Mouse (Mus musculus) heart, postnatal 0 days (tissue): ENCODE results near the gene A430078G23Rik. TPM values are rescaled to one million over a fixed set of nuclear protein-coding genes. Genes with fewer than 3 reads are reported as not detected.
"Not testable (repeated sequence)": the region's sequence is repeated elsewhere in the genome, so short reads cannot be mapped to it uniquely, and the experiment has no call there.

ENCODE experiments used
- ATAC-seq: fragments of 200-750 bp; cut with Nextera tagmentation; 2 replicates; pipeline ENCODE4 v1.8.0; 2017; ENCODE audit warnings: low read depth, moderate number of reproducible peaks, moderate library complexity; ENCODE audit not compliant: insufficient read depth
- DNase-seq: peaks from one replicate; pipeline ENCODE4 v3.0.0-alpha.2; 2016; ENCODE audit warnings: low spot score
- H3K27ac ChIP-seq: fragments of 300-500 bp; sonication (generic); 2 replicates; pipeline ENCODE4 v1.5.1; 2014; ENCODE audit warnings: low read depth, mild to moderate bottlenecking
- H3K27me3 ChIP-seq: fragments of 300-500 bp; sonication (generic); 2 replicates; pipeline ENCODE4 v1.6.1; 2014; ENCODE audit warnings: low read length, mixed read lengths; ENCODE audit not compliant: control insufficient read depth, insufficient read depth
- H3K36me3 ChIP-seq: fragments of 300-500 bp; sonication (generic); replicated peaks from 2 replicates; pipeline ENCODE4 v1.6.1; 2014; ENCODE audit warnings: low read length, mixed read lengths; ENCODE audit not compliant: control insufficient read depth, insufficient read depth
- H3K4me1 ChIP-seq: fragments of 300-500 bp; sonication (generic); 2 replicates; pipeline ENCODE4 v1.6.1; 2014; ENCODE audit warnings: antibody characterized with exemption; ENCODE audit not compliant: control insufficient read depth, insufficient read depth
- H3K4me2 ChIP-seq: fragments of 300-500 bp; sonication (generic); 2 replicates; pipeline ENCODE4 v1.6.1; 2014; ENCODE audit warnings: low read depth, mild to moderate bottlenecking, low read length, moderate library complexity
- H3K4me3 ChIP-seq: fragments of 300-500 bp; sonication (generic); 2 replicates; pipeline ENCODE4 v1.5.1; 2014; ENCODE audit warnings: low read depth, low read length
- H3K9ac ChIP-seq: fragments of 300-500 bp; sonication (generic); replicated peaks from 2 replicates; pipeline ENCODE4 v1.6.1; 2014; ENCODE audit warnings: low read depth, low read length, mixed read lengths
- H3K9me3 ChIP-seq: fragments of 300-500 bp; sonication (generic); replicated peaks from 2 replicates; pipeline ENCODE4 v1.6.1; 2016; ENCODE audit warnings: low read length; ENCODE audit not compliant: control insufficient read depth
- CTCF ChIP-seq: IDR thresholded peaks from 2 replicates; pipeline ENCODE4 v1.5.1; 2016; ENCODE audit warnings: antibody characterized with exemption, control low read depth, low read depth
- EP300 ChIP-seq: IDR thresholded peaks from 2 replicates; pipeline ENCODE4 v1.6.1; 2016; ENCODE audit warnings: antibody characterized with exemption, low read depth
- WGBS: fragments of 180-500 bp; shearing (Covaris S2); extraction: QIAGEN DNeasy Blood & Tissue Kit; methylation state at CpG from one replicate; pipeline ENCODE4 v1.1.7; 2014; 5-methylcytosine and 5-hydroxymethylcytosine counted together
- polyA plus RNA-seq: library from polyadenylated mRNA; unstranded; fragments of >200 nt; fragmentation: Nextera tagmentation; extraction: Ambion mirVana; gene quantifications from 2 replicates; pipeline ENCODE4 v1.2.1, GENCODE M21; 2015
- total RNA-seq: library from RNA; depleted of rRNA; stranded (reverse); fragments of >200 nt; gene quantifications from 2 replicates; pipeline ENCODE4 v1.2.3, GENCODE M21; 2014; ENCODE audit warnings: low replicate concordance

The A430078G23Rik gene
- total and polyA plus RNA-seq, 2 experiments from 2014 or later: not detected

- DNase-seq (no peak), ATAC-seq (no peak)
- TF ChIP-seq EP300 (no peak), CTCF (no peak)
- peak overlapping the region; percentile 3; the same call in 1 of the 2 replicates for H3K27ac ChIP-seq
- no peaks in the 10 kb centered on the region for H3K4me1 ChIP-seq
- H3K36me3 ChIP-seq: no peaks in the 10 kb centered on the region
- H3K4me3 ChIP-seq: no peak overlapping the region
- no peak overlapping the region for H3K9ac ChIP-seq
- H3K9me3 ChIP-seq: no peaks in the 10 kb centered on the region
- 66% methylated on average over 2 of the region's 2 CpGs for WGBS
- no peaks in the 10 kb centered on the region for H3K27me3 ChIP-seq
- H3K4me2 ChIP-seq: no peak overlapping the region
These were observed 38.9 kb upstream of the A430078G23Rik start for GRCm38 (mm10) chr8:3314345-3314744.

GRCm38 (mm10) chr8:3316585-3316984 lies 36.6 kb upstream of the A430078G23Rik start:
- H3K27me3 ChIP-seq: no peaks in the 10 kb centered on the region
- WGBS: 80% methylated on average over 5 of the region's 5 CpGs
- H3K4me2 ChIP-seq: no peak overlapping the region
- ATAC-seq (no peak), DNase-seq (no peak)
- TF ChIP-seq EP300 (no peak), CTCF (no peak)
- no peaks in the 10 kb centered on the region for H3K9me3 ChIP-seq
- H3K36me3 ChIP-seq: no peaks in the 10 kb centered on the region
- no peak overlapping the region for H3K9ac ChIP-seq
- no peak overlapping the region for H3K4me3 ChIP-seq
- H3K4me1 ChIP-seq: no peaks in the 10 kb centered on the region
- no peak overlapping the region for H3K27ac ChIP-seq

- not testable (repeated sequence) for H3K9ac ChIP-seq, H3K4me1 ChIP-seq, DNase-seq, H3K4me3 ChIP-seq, H3K27me3 ChIP-seq, ATAC-seq, H3K9me3 ChIP-seq, H3K27ac ChIP-seq, H3K36me3 ChIP-seq, H3K4me2 ChIP-seq
- 93% methylated on average over 8 of the region's 11 CpGs for WGBS
These were observed 33.9 kb upstream of the A430078G23Rik start for GRCm38 (mm10) chr8:3319267-3319666.

- H3K36me3 ChIP-seq: no peaks in the 10 kb centered on the region
- no peak overlapping the region for H3K4me2 ChIP-seq
- no peaks in the 10 kb centered on the region for H3K9me3 ChIP-seq
- H3K9ac ChIP-seq: no peak overlapping the region
- 57% methylated on average over 2 of the region's 2 CpGs for WGBS
- no peak overlapping the region for H3K4me3 ChIP-seq
- no peaks in the 10 kb centered on the region for H3K27me3 ChIP-seq
- no peak overlapping the region for H3K27ac ChIP-seq
- TF ChIP-seq CTCF (no peak), EP300 (no peak)
- H3K4me1 ChIP-seq: no peaks in the 10 kb centered on the region
- ATAC-seq (no peak), DNase-seq (no peak)
These were observed 29.0 kb upstream of the A430078G23Rik start for GRCm38 (mm10) chr8:3324253-3324652.

- ATAC-seq (no peak), DNase-seq (no peak)
- Histone ChIP-seq H3K4me1 (no peaks in the 10 kb centered on the region), H3K27ac (no peak overlapping the region), H3K27me3 (no peaks in the 10 kb centered on the region), H3K36me3 (no peaks in the 10 kb centered on the region), H3K4me3 (no peak overlapping the region), H3K9me3 (no peaks in the 10 kb centered on the region), H3K4me2 (no peak overlapping the region), H3K9ac (no peak overlapping the region)
- TF ChIP-seq EP300: no peak
- TF ChIP-seq CTCF: no peak
- WGBS: 85% methylated on average over 1 of the region's 1 CpGs
These were observed 26.2 kb upstream of the A430078G23Rik start for GRCm38 (mm10) chr8:3327056-3327455.

GRCm38 (mm10) chr8:3327538-3328245 lies 25.5 kb upstream of the A430078G23Rik start:
- Histone ChIP-seq H3K27ac (no peak overlapping the region), H3K9ac (no peak overlapping the region), H3K4me2 (no peak overlapping the region), H3K36me3 (no peaks in the 10 kb centered on the region), H3K4me1 (no peaks in the 10 kb centered on the region), H3K27me3 (no peaks in the 10 kb centered on the region), H3K9me3 (no peaks in the 10 kb centered on the region), H3K4me3 (no peak overlapping the region)
- DNase-seq (no peak), ATAC-seq (no peak)
- TF ChIP-seq EP300 (no peak), CTCF (no peak)
- WGBS: 54% methylated on average over 8 of the region's 8 CpGs
